Mouse (Mus musculus): Measurements from ENCODE around the gene Tnip2. TPM values are rescaled to one million over a fixed set of nuclear protein-coding genes. Genes with fewer than 3 reads are reported as not detected.

The Tnip2 gene
- polyA plus RNA-seq, 1 experiment from 2014 or later: 3.4 TPM

GRCm38 (mm10) chr5:34530116-34530515 lies 16.3 kb upstream of the Tnip2 start:
- Histone ChIP-seq H3K4me3 (ENCODE audit: low read depth, low read length) (no peak overlapping the region), H3K4me1 (ENCODE audit: control insufficient read depth, insufficient read depth, low read length) (no peaks in the 10 kb centered on the region), H3K4me2 (ENCODE audit: low read depth, low read length) (no peak overlapping the region), H3K27me3 (ENCODE audit: control insufficient read depth, insufficient read depth, low read length) (peaks cover 2% of the 10 kb centered on the region; the same call in 1 of the 2 replicates), H3K9me3 (replicated peaks; ENCODE audit: control insufficient read depth, low read length) (no peaks in the 10 kb centered on the region), H3K36me3 (replicated peaks; ENCODE audit: control insufficient read depth, insufficient read depth, low read depth, low read length) (no peaks in the 10 kb centered on the region), H3K27ac (replicated peaks; ENCODE audit: low read depth, low read length) (no peak overlapping the region), H3K9ac (replicated peaks; ENCODE audit: low read length) (no peak overlapping the region)
- ATAC-seq (replicated peaks; ENCODE audit: insufficient number of reproducible peaks, low FRiP score, low TSS enrichment, low read depth): no peak
- WGBS: 78% methylated on average over 5 of the region's 5 CpGs
- DNase-seq (ENCODE audit: low spot score): no peak

DNA sequence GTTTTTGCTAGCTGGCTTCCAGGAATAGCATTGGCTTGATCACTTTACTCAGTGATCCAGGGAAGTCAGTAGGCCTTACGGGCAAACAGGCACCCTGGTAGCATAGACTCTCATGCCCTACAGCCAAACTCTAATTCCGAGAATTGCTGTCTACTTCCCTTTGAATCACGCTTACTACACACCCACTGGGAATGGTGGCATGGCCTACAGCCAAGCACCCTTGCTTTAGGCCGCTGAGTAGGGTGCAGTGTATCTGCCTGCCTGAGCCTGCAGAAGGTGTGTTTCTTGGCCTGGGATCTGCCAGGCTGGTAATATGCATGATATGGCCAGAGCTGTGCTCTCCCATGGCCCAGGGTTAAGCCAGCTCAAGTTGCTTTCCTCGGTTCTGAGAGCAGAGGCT lies 14.9 kb upstream of the Tnip2 start:
- Histone ChIP-seq H3K36me3 (replicated peaks; ENCODE audit: control insufficient read depth, insufficient read depth, low read depth, low read length) (no peaks in the 10 kb centered on the region), H3K4me1 (ENCODE audit: control insufficient read depth, insufficient read depth, low read length) (no peaks in the 10 kb centered on the region), H3K9ac (replicated peaks; ENCODE audit: low read length) (no peak overlapping the region), H3K4me3 (ENCODE audit: low read depth, low read length) (no peak overlapping the region), H3K9me3 (replicated peaks; ENCODE audit: control insufficient read depth, low read length) (no peaks in the 10 kb centered on the region), H3K4me2 (ENCODE audit: low read depth, low read length) (no peak overlapping the region), H3K27me3 (ENCODE audit: control insufficient read depth, insufficient read depth, low read length) (peaks cover 2% of the 10 kb centered on the region; the same call in 1 of the 2 replicates), H3K27ac (replicated peaks; ENCODE audit: low read depth, low read length) (no peak overlapping the region)
- 75% methylated on average over 5 of the region's 5 CpGs for WGBS
- no peak for DNase-seq (ENCODE audit: low spot score)
- ATAC-seq (replicated peaks; ENCODE audit: insufficient number of reproducible peaks, low FRiP score, low TSS enrichment, low read depth): no peak

- Histone ChIP-seq H3K27me3 (ENCODE audit: control insufficient read depth, insufficient read depth, low read length) (peaks cover 2% of the 10 kb centered on the region; the same call in 1 of the 2 replicates), H3K4me2 (ENCODE audit: low read depth, low read length) (no peak overlapping the region), H3K9me3 (replicated peaks; ENCODE audit: control insufficient read depth, low read length) (no peaks in the 10 kb centered on the region), H3K36me3 (replicated peaks; ENCODE audit: control insufficient read depth, insufficient read depth, low read depth, low read length) (no peaks in the 10 kb centered on the region), H3K9ac (replicated peaks; ENCODE audit: low read length) (no peak overlapping the region), H3K4me3 (ENCODE audit: low read depth, low read length) (no peak overlapping the region), H3K4me1 (ENCODE audit: control insufficient read depth, insufficient read depth, low read length) (no peaks in the 10 kb centered on the region), H3K27ac (replicated peaks; ENCODE audit: low read depth, low read length) (no peak overlapping the region)
- WGBS: 82% methylated on average over 2 of the region's 2 CpGs
- DNase-seq (ENCODE audit: low spot score): no peak
- no peak for ATAC-seq (replicated peaks; ENCODE audit: insufficient number of reproducible peaks, low FRiP score, low TSS enrichment, low read depth)
Observed at GRCm38 (mm10) chr5:34527352-34527751, 13.6 kb upstream of the Tnip2 start.

DNA sequence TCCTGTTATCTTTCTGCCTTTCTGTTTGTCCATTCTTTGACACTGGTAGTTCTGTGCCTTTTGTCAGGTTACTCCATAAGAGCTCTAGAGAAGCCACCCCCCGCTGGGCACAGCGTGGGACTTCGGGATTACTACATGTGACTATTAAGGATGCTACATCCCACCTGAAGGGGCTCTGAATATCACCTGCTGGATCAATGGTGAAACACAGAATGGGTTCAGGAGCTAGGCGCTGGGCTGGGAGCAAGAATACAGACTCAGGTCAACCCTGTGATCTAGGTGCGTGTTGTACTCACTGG lies 12.6 kb upstream of the Tnip2 start:
- no peaks in the 10 kb centered on the region for H3K4me1 ChIP-seq (ENCODE audit: control insufficient read depth, insufficient read depth, low read length)
- no peaks in the 10 kb centered on the region for H3K36me3 ChIP-seq (replicated peaks; ENCODE audit: control insufficient read depth, insufficient read depth, low read depth, low read length)
- 37% methylated on average over 5 of the region's 5 CpGs for WGBS
- H3K27ac ChIP-seq (replicated peaks; ENCODE audit: low read depth, low read length): no peak overlapping the region
- no peak overlapping the region for H3K4me2 ChIP-seq (ENCODE audit: low read depth, low read length)
- DNase-seq (ENCODE audit: low spot score): no peak
- no peaks in the 10 kb centered on the region for H3K9me3 ChIP-seq (replicated peaks; ENCODE audit: control insufficient read depth, low read length)
- no peak overlapping the region for H3K4me3 ChIP-seq (ENCODE audit: low read depth, low read length)
- peaks cover 2% of the 10 kb centered on the region; the same call in 1 of the 2 replicates for H3K27me3 ChIP-seq (ENCODE audit: control insufficient read depth, insufficient read depth, low read length)
- no peak overlapping the region for H3K9ac ChIP-seq (replicated peaks; ENCODE audit: low read length)
- ATAC-seq (replicated peaks; ENCODE audit: insufficient number of reproducible peaks, low FRiP score, low TSS enrichment, low read depth): no peak

GRCm38 (mm10) chr5:34525663-34526476 lies 12.1 kb upstream of the Tnip2 start, which contains the start of gene Sh3bp2:
TSS of gene Sh3bp2 (plus strand) at chr5:34525838.
- Histone ChIP-seq H3K4me1 (ENCODE audit: control insufficient read depth, insufficient read depth, low read length) (no peaks in the 10 kb centered on the region), H3K27me3 (ENCODE audit: control insufficient read depth, insufficient read depth, low read length) (peaks cover 2% of the 10 kb centered on the region; the same call in 1 of the 2 replicates), H3K4me3 (ENCODE audit: low read depth, low read length) (peak within 1 kb of the TSS; percentile 37), H3K9ac (replicated peaks; ENCODE audit: low read length) (peak within 1 kb of the TSS; percentile 48), H3K27ac (replicated peaks; ENCODE audit: low read depth, low read length) (no peak within 1 kb of the TSS), H3K9me3 (replicated peaks; ENCODE audit: control insufficient read depth, low read length) (no peaks in the 10 kb centered on the region), H3K4me2 (ENCODE audit: low read depth, low read length) (peak within 1 kb of the TSS; percentile 73), H3K36me3 (replicated peaks; ENCODE audit: control insufficient read depth, insufficient read depth, low read depth, low read length) (no peaks in the 10 kb centered on the region)
- ATAC-seq (replicated peaks; ENCODE audit: insufficient number of reproducible peaks, low FRiP score, low TSS enrichment, low read depth) (peak; percentile 92), DNase-seq (ENCODE audit: low spot score) (peak; percentile 91)
- 2% methylated on average over 38 of the region's 38 CpGs for WGBS

DNA sequence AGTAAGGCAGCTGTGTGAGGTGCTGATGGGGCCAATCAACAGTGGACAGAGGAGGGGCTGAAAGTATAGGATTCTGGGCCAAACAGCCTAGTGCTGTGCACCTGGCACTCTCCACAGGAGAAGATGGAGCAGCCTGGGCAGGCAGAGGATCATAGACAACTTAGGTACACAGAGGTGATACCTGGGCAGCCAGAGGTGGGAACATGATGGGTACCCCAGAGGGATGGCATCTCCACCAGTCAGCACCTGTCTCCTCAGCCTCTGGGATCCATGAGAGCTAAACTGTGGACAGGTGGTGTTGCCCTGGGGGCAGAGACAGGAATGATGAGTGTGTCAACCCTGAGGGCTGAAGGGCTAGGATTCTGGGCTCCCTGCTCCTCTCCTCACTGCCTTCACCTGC lies 10.7 kb upstream of the Tnip2 start:
- DNase-seq (ENCODE audit: low spot score) (no peak), ATAC-seq (replicated peaks; ENCODE audit: insufficient number of reproducible peaks, low FRiP score, low TSS enrichment, low read depth) (no peak)
- Histone ChIP-seq H3K9ac (replicated peaks; ENCODE audit: low read length) (no peak overlapping the region), H3K4me3 (ENCODE audit: low read depth, low read length) (no peak overlapping the region), H3K4me2 (ENCODE audit: low read depth, low read length) (no peak overlapping the region), H3K4me1 (ENCODE audit: control insufficient read depth, insufficient read depth, low read length) (no peaks in the 10 kb centered on the region), H3K27me3 (ENCODE audit: control insufficient read depth, insufficient read depth, low read length) (peaks cover 2% of the 10 kb centered on the region; the same call in 1 of the 2 replicates), H3K27ac (replicated peaks; ENCODE audit: low read depth, low read length) (no peak overlapping the region), H3K9me3 (replicated peaks; ENCODE audit: control insufficient read depth, low read length) (no peaks in the 10 kb centered on the region), H3K36me3 (replicated peaks; ENCODE audit: control insufficient read depth, insufficient read depth, low read depth, low read length) (no peaks in the 10 kb centered on the region)

GRCm38 (mm10) chr5:34523958-34524485 lies 10.2 kb upstream of the Tnip2 start:
- ATAC-seq (replicated peaks; ENCODE audit: insufficient number of reproducible peaks, low FRiP score, low TSS enrichment, low read depth): no peak

GRCm38 (mm10) chr5:34521337-34521736 lies 7.5 kb upstream of the Tnip2 start:
- no peak for ATAC-seq (replicated peaks; ENCODE audit: insufficient number of reproducible peaks, low FRiP score, low TSS enrichment, low read depth)
- no peaks in the 10 kb centered on the region for H3K4me1 ChIP-seq (ENCODE audit: control insufficient read depth, insufficient read depth, low read length)
- 88% methylated on average over 3 of the region's 3 CpGs for WGBS
- peaks cover under 1% of the 10 kb centered on the region; the same call in 1 of the 2 replicates for H3K27me3 ChIP-seq (ENCODE audit: control insufficient read depth, insufficient read depth, low read length)
- H3K4me3 ChIP-seq (ENCODE audit: low read depth, low read length): no peak overlapping the region
- H3K4me2 ChIP-seq (ENCODE audit: low read depth, low read length): no peak overlapping the region
- no peak overlapping the region for H3K9ac ChIP-seq (replicated peaks; ENCODE audit: low read length)
- no peaks in the 10 kb centered on the region for H3K9me3 ChIP-seq (replicated peaks; ENCODE audit: control insufficient read depth, low read length)
- no peak overlapping the region for H3K27ac ChIP-seq (replicated peaks; ENCODE audit: low read depth, low read length)
- no peaks in the 10 kb centered on the region for H3K36me3 ChIP-seq (replicated peaks; ENCODE audit: control insufficient read depth, insufficient read depth, low read depth, low read length)
- no peak for DNase-seq (ENCODE audit: low spot score)

More at GRCm38 (mm10) chr5:34523958-34524485, 10.2 kb upstream of the Tnip2 start:
- Histone ChIP-seq H3K27me3 (ENCODE audit: control insufficient read depth, insufficient read depth, low read length) (peaks cover 2% of the 10 kb centered on the region; the same call in 1 of the 2 replicates), H3K4me3 (ENCODE audit: low read depth, low read length) (no peak overlapping the region), H3K36me3 (replicated peaks; ENCODE audit: control insufficient read depth, insufficient read depth, low read depth, low read length) (no peaks in the 10 kb centered on the region), H3K4me2 (ENCODE audit: low read depth, low read length) (no peak overlapping the region), H3K4me1 (ENCODE audit: control insufficient read depth, insufficient read depth, low read length) (no peaks in the 10 kb centered on the region), H3K27ac (replicated peaks; ENCODE audit: low read depth, low read length) (no peak overlapping the region), H3K9ac (replicated peaks; ENCODE audit: low read length) (no peak overlapping the region), H3K9me3 (replicated peaks; ENCODE audit: control insufficient read depth, low read length) (no peaks in the 10 kb centered on the region)
- WGBS: 67% methylated on average over 4 of the region's 4 CpGs
- no peak for DNase-seq (ENCODE audit: low spot score)

Measured in embryonic facial prominence, embryonic 11.5 days (tissue).